Mouse (Mus musculus): Measurements from ENCODE around the gene March7.

- TF ChIP-seq CTCF (IDR thresholded peaks at IDR 0.05; ENCODE audit: low read depth): no peak
- no peak for TF ChIP-seq EP300 (IDR thresholded peaks at IDR 0.05; ENCODE audit: low read depth)
Observed at GRCm38 (mm10) chr2:60196841-60197240, 12.8 kb upstream of the March7 start.
